Mouse (Mus musculus): Measurements from ENCODE around the gene Hhex. TPM values are rescaled to one million over a fixed set of nuclear protein-coding genes. Genes with fewer than 3 reads are reported as not detected.
A peak's percentile ranks its signal among the peaks of the same experiment; 100 is the strongest.

Gene Hhex
- polyA plus RNA-seq, 1 experiment: 427 TPM

- no peak for TF ChIP-seq GATA1 (IDR thresholded peaks at IDR 0.05; ENCODE audit: low read length)
Measured at GRCm38 (mm10) chr19:37440181-37440580, 5.6 kb downstream of the Hhex start.

- TF ChIP-seq GATA1 (IDR thresholded peaks at IDR 0.05; ENCODE audit: low read length): no peak
Measured at GRCm38 (mm10) chr19:37440708-37441475, 6.3 kb downstream of the Hhex start.

DNA sequence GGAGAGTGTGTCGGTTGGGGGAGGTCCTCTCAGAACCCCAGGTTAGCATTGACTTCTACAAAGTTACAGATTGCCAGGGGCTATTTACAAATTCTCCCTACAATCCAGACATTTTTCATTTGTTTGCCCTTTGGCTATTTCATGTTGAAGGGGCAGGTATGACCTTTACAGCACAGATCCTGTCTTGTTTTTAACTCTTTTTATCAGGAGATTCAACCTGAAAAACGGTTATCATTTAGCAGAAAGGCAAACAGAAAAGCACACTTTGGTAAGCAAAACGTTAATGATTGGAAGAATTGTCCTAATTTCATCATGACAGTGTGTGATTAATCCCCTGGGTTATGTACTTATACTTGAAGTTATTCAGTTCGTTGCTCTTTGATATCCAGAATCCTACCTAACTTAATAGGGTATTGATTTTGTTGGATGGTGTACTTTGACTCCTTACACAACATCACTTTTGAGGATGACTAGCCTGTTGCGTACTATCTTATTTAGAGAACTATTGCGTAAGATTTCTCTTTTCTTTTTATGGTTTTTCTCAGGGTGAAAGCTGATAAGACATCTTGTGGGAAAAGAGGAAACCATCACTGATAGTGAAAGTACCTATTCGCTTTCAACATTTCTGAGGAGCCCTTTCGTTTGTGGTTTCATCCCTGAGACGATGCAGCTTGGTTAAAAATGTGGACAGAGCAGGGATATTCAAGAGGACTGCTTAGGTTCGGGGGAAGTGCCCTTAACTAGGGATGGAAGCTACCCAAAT is 8.1 kb downstream of the Hhex start:
- TF ChIP-seq GATA1 (IDR thresholded peaks at IDR 0.05; ENCODE audit: low read length): peak; percentile 45

- TF ChIP-seq GATA1 (IDR thresholded peaks at IDR 0.05; ENCODE audit: low read length): no peak
Measured at GRCm38 (mm10) chr19:37443631-37444140, 9.1 kb downstream of the Hhex start.

- no peak for TF ChIP-seq GATA1 (IDR thresholded peaks at IDR 0.05; ENCODE audit: low read length)
Measured at GRCm38 (mm10) chr19:37448212-37448611, 13.6 kb downstream of the Hhex start.

GRCm38 (mm10) chr19:37449246-37449645 is 14.6 kb downstream of the Hhex start:
- no peak for TF ChIP-seq GATA1 (IDR thresholded peaks at IDR 0.05; ENCODE audit: low read length)

DNA sequence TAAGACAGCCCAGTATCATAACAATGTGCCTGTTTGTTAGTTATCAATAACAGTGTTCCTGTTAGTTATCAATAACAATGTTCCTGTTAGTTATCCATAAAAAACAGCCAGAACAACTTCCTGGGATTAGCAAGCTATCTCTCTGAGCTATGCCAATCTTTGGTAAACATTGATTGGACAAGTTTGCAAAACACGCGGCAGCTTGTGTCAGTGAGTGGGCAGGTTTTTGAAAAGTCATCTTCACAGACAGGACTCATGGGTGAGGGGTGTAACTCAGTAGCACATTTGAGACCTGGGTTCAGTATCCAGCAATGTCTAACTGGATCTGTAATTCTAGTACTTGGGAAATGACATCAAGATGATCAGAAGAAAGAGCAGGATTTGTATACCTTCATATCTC is 20.9 kb downstream of the Hhex start:
- TF ChIP-seq GATA1 (IDR thresholded peaks at IDR 0.05; ENCODE audit: low read length): no peak

- no peak for TF ChIP-seq GATA1 (IDR thresholded peaks at IDR 0.05; ENCODE audit: low read length)
Measured at GRCm38 (mm10) chr19:37455961-37456360, 21.4 kb downstream of the Hhex start.

DNA sequence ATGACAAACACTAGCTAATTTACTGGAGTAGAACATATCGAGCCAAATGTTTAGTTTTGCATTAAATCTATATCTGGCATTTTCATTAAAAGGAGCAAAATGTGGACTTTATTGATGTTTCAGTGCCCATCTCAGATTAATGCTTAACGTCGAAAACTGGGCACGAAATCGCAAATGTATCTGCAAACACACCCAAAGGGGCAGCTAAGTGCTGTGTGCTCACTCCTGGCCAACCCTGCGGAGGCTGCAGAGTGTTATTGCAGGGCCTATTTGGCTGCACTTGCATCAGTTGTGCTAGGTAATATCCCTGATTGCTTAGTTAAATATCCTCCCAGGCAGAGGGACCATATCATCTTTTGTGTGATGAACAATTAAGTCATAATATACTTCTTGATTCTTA is 23.4 kb downstream of the Hhex start:
- TF ChIP-seq GATA1 (IDR thresholded peaks at IDR 0.05; ENCODE audit: low read length): no peak

GRCm38 (mm10) chr19:37466403-37466802 is 31.8 kb downstream of the Hhex start:
- TF ChIP-seq GATA1 (IDR thresholded peaks at IDR 0.05; ENCODE audit: low read length): no peak

GRCm38 (mm10) chr19:37466978-37467377 is 32.4 kb downstream of the Hhex start:
- TF ChIP-seq GATA1 (IDR thresholded peaks at IDR 0.05; ENCODE audit: low read length): no peak

- TF ChIP-seq GATA1 (IDR thresholded peaks at IDR 0.05; ENCODE audit: low read length): no peak
Measured at GRCm38 (mm10) chr19:37468841-37469566, 34.4 kb downstream of the Hhex start.

DNA sequence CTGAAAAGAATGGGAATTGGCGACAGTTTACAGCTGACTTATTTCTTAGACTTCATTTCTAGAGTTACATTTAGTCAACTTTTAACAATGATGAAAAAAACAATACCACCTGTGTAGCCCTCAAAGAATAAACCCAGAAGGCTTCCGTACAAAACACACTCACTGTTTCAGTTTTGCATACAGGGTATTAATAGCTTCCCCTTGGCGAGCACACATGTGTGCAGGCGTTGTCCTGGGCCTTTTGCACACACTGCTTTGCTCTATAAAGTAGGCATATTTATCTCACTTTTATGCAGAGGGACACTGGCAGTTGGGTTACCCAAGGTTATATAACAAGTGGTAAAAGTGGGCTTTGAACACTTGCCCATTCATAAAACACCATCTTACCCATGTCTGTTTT is 37.1 kb downstream of the Hhex start:
- TF ChIP-seq GATA1 (IDR thresholded peaks at IDR 0.05; ENCODE audit: low read length): no peak

DNA sequence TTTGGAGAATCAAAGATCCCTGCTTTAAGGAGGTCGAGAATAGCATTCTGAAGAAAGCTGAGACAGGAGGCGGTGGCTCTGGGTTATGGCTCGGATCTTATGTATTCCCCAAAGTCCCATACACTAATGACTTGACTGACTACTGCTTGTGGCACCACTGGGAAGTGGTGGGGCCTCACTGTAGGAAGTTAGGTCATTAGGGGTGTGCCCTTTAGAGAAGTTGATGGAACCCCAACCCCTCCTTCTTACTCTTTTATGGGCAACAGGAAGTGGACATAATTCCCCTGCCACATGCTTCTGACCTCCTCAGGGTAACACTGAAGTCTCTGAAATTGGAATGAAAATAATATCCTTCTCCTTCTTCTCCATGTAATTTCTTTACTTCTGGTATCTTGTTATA is 38.0 kb downstream of the Hhex start:
- no peak for TF ChIP-seq GATA1 (IDR thresholded peaks at IDR 0.05; ENCODE audit: low read length)

GRCm38 (mm10) chr19:37481704-37482103 is 47.1 kb downstream of the Hhex start:
- TF ChIP-seq GATA1 (IDR thresholded peaks at IDR 0.05; ENCODE audit: low read length): no peak
